In genomic region chr15:80173001-80173771, GRCm38 (mm10) we compare ENCODE assay signal across 9 mouse cellular contexts. TPM values are rescaled to one million over a fixed set of nuclear protein-coding genes. Genes with fewer than 3 reads are reported as not detected.
DNase-seq lines count a peak whose midpoint lies in the region; ATAC-seq lines count a peak whose summit lies in the region.
"Had no signal": no experiment of that assay in that cellular context is flagged by ENCODE, and none has a peak within 500 bp of the region (broad histone marks: within the 10 kb centered on the region; RNA-seq: fewer than 3 reads in every experiment).

Gene Mgat3, plus strand, starts transcription at chr15:80173721.

- no peak for DNase-seq in heart, embryonic 10.5 days (ENCODE audit: low spot score)
- DNase-seq in heart, adult 18-20 months: no peak
- DNase-seq in adrenal gland, postnatal 4 days (ENCODE audit: low spot score in 2 of 2): no peak
- peak; percentile 67 for DNase-seq in forebrain, embryonic 10.5 days (ENCODE audit: extremely low spot score, low spot score)
- DNase-seq in kidney, adult 11 months: peak; percentile 46
- peak; percentile 73 for DNase-seq in neural tube, embryonic 11.5 days (ENCODE audit: low spot score)
- DNase-seq in thymus, adult 18-20 months: no peak

- 4% methylated on average over 80 of the region's 85 CpGs for WGBS in heart, embryonic 10.5 days
- WGBS in forebrain, embryonic 10.5 days: 5% methylated on average over 56 of the region's 85 CpGs
- WGBS in limb, embryonic 12.5 days: 6% methylated on average over 32 of the region's 85 CpGs
- WGBS in neural tube, embryonic 11.5 days: 8% methylated on average over 30 of the region's 85 CpGs

- H3K27me3 ChIP-seq in heart, embryonic 10.5 days (ENCODE audit: insufficient read depth, poor library complexity, severe bottlenecking): peaks cover 45% of the 10 kb centered on the region
- peaks cover 28% of the 10 kb centered on the region for H3K27me3 ChIP-seq in forebrain, embryonic 10.5 days (ENCODE audit: poor library complexity, severe bottlenecking)
- H3K27me3 ChIP-seq in limb, embryonic 12.5 days: no peaks in the 10 kb centered on the region
- H3K27me3 ChIP-seq in neural tube, embryonic 11.5 days (ENCODE audit: control insufficient read depth, insufficient read depth, low read length): no peaks in the 10 kb centered on the region

- H3K9ac ChIP-seq in limb, embryonic 12.5 days (replicated peaks): peak within 1 kb of the TSS; percentile 97
- peak within 1 kb of the TSS; percentile 96 for H3K9ac ChIP-seq in neural tube, embryonic 11.5 days (ENCODE audit: low read length)

- peak; percentile 44 for ATAC-seq in limb, embryonic 12.5 days (ENCODE audit: insufficient number of reproducible peaks, insufficient read depth, low FRiP score, low TSS enrichment, low read depth)
- peak; percentile 64 for ATAC-seq in neural tube, embryonic 11.5 days (ENCODE audit: insufficient read depth, low FRiP score, low TSS enrichment)

- peak within 1 kb of the TSS; percentile 94 for H3K4me3 ChIP-seq in heart, embryonic 10.5 days
- peak within 1 kb of the TSS; percentile 98 for H3K4me3 ChIP-seq in forebrain, embryonic 10.5 days
- H3K4me3 ChIP-seq in limb, embryonic 12.5 days (replicated peaks): peak within 1 kb of the TSS; percentile 97
- H3K4me3 ChIP-seq in neural tube, embryonic 11.5 days (ENCODE audit: low read depth, low read length): peak within 1 kb of the TSS; percentile 79

- H3K36me3 ChIP-seq in heart, embryonic 10.5 days: no peaks in the 10 kb centered on the region
- H3K36me3 ChIP-seq in forebrain, embryonic 10.5 days (replicated peaks): no peaks in the 10 kb centered on the region
- no peaks in the 10 kb centered on the region for H3K36me3 ChIP-seq in limb, embryonic 12.5 days
- no peaks in the 10 kb centered on the region for H3K36me3 ChIP-seq in neural tube, embryonic 11.5 days (ENCODE audit: control insufficient read depth, insufficient read depth, low read length)
- H3K36me3 ChIP-seq: G1E had no signal

- peak within 1 kb of the TSS; percentile 92 for H3K27ac ChIP-seq in heart, embryonic 10.5 days
- H3K27ac ChIP-seq in forebrain, embryonic 10.5 days: peak within 1 kb of the TSS; percentile 98
- peak within 1 kb of the TSS; percentile 89 for H3K27ac ChIP-seq in limb, embryonic 12.5 days
- peak within 1 kb of the TSS; percentile 91 for H3K27ac ChIP-seq in neural tube, embryonic 11.5 days (ENCODE audit: low read depth, low read length)

- peak within 1 kb of the TSS; percentile 87 for H3K4me2 ChIP-seq in limb, embryonic 12.5 days
- peak within 1 kb of the TSS; percentile 92 for H3K4me2 ChIP-seq in neural tube, embryonic 11.5 days (ENCODE audit: low read depth)

- H3K4me1 ChIP-seq in heart, embryonic 10.5 days: peaks cover 46% of the 10 kb centered on the region
- peaks cover 56% of the 10 kb centered on the region for H3K4me1 ChIP-seq in forebrain, embryonic 10.5 days
- peaks cover 35% of the 10 kb centered on the region for H3K4me1 ChIP-seq in limb, embryonic 12.5 days (replicated peaks)
- peaks cover 11% of the 10 kb centered on the region for H3K4me1 ChIP-seq in neural tube, embryonic 11.5 days (ENCODE audit: control insufficient read depth, insufficient read depth, low read length)

- no peaks in the 10 kb centered on the region for H3K9me3 ChIP-seq in heart, embryonic 10.5 days
- no peaks in the 10 kb centered on the region for H3K9me3 ChIP-seq in forebrain, embryonic 10.5 days
- H3K9me3 ChIP-seq in limb, embryonic 12.5 days: no peaks in the 10 kb centered on the region
- no peaks in the 10 kb centered on the region for H3K9me3 ChIP-seq in neural tube, embryonic 11.5 days (ENCODE audit: control insufficient read depth, low read length)

RNA-seq across cellular contexts. Expression of gene Mgat3, which starts in this region (rescaled TPM):
- polyA plus RNA-seq in heart, embryonic 10.5 days (2016; fragmentation: Nextera tagmentation; extraction: Ambion mirVana): 1.1 and 2.8 TPM in 2 replicates
- total RNA-seq in heart, adult 18-20 months (2021): 1 to 10 TPM; 4.3 to 5.2 TPM
- total RNA-seq in adrenal gland, postnatal 4 days (2021): 10 to 100 TPM; 12.4 to 15.4 TPM
- polyA plus RNA-seq in forebrain, embryonic 10.5 days (2016; fragmentation: Nextera tagmentation; extraction: Ambion mirVana): 5.1 and 5.9 TPM in 2 replicates
- polyA plus RNA-seq in limb, embryonic 12.5 days (2016; fragmentation: Nextera tagmentation; extraction: Ambion mirVana): 7.2 and 7.9 TPM in 2 replicates
- 11.6 and 12.3 TPM in 2 replicates for polyA plus RNA-seq in neural tube, embryonic 11.5 days (2014; fragmentation: Nextera tagmentation; extraction: Ambion mirVana)
- total RNA-seq: G1E had no signal
- polyA plus RNA-seq: G1E had no signal

Comparison
In these comparisons a context has a peak if more than half of its experiments do, and no peak if none do; other contexts are left out.
1. DNase-seq: peak in forebrain, embryonic 10.5 days (single experiment), kidney, adult 11 months (single experiment) and neural tube, embryonic 11.5 days (single experiment); none in heart, embryonic 10.5 days (single experiment), heart, adult 18-20 months (0 of 2), adrenal gland, postnatal 4 days (0 of 2) and thymus, adult 18-20 months (0 of 2).
2. Peak in every context shown above with its lines, with median percentiles within 50 percentile points of each other: H3K27ac ChIP-seq and H3K4me3 ChIP-seq.